Mouse (Mus musculus) bone marrow, adult 2 months (tissue): ENCODE results near the gene Oxld1.

Experiments used
- CTCF ChIP-seq: fragments of 200-500 bp; IDR thresholded peaks from 2 replicates; pipeline ENCODE4 v1.5.1; 2011; ENCODE audit warnings: low read length, control low read depth; ENCODE audit not compliant: control insufficient read depth, insufficient read depth
- POLR2A ChIP-seq: fragments of 200-500 bp; IDR thresholded peaks from 2 replicates; pipeline ENCODE4 v1.6.1; 2011; ENCODE audit warnings: low read depth, mild to moderate bottlenecking, control low read depth, low read length, borderline replicate concordance; ENCODE audit not compliant: control insufficient read depth

- no peak for TF ChIP-seq CTCF
- no peak for TF ChIP-seq POLR2A
Observed at GRCm38 (mm10) chr11:120422651-120423568, 35.0 kb downstream of the Oxld1 start.
